Mouse (Mus musculus) brain, embryonic 14.5 days (tissue): ENCODE results near the gene Pilra.

Source experiments
- CTCF ChIP-seq: fragments of 200-500 bp; IDR thresholded peaks from 2 replicates; pipeline ENCODE4 v1.5.1; 2012; ENCODE audit warnings: inconsistent platforms, mild to moderate bottlenecking, moderate library complexity, borderline replicate concordance; ENCODE audit not compliant: insufficient read depth, insufficient read length; ENCODE audit errors: extremely low read depth
- POLR2A ChIP-seq: fragments of 200-500 bp; IDR thresholded peaks from 2 replicates; pipeline ENCODE4 v1.6.1; 2012; ENCODE audit warnings: mild to moderate bottlenecking, inconsistent platforms, borderline replicate concordance; ENCODE audit not compliant: poor library complexity, insufficient read depth, insufficient read length, severe bottlenecking; ENCODE audit errors: extremely low read depth

GRCm38 (mm10) chr5:137831506-137831905 lies 4.6 kb downstream of the Pilra start:
- TF ChIP-seq POLR2A (no peak), CTCF (no peak)
